Mouse (Mus musculus): ENCODE data around the gene Slc9a9.

DNA sequence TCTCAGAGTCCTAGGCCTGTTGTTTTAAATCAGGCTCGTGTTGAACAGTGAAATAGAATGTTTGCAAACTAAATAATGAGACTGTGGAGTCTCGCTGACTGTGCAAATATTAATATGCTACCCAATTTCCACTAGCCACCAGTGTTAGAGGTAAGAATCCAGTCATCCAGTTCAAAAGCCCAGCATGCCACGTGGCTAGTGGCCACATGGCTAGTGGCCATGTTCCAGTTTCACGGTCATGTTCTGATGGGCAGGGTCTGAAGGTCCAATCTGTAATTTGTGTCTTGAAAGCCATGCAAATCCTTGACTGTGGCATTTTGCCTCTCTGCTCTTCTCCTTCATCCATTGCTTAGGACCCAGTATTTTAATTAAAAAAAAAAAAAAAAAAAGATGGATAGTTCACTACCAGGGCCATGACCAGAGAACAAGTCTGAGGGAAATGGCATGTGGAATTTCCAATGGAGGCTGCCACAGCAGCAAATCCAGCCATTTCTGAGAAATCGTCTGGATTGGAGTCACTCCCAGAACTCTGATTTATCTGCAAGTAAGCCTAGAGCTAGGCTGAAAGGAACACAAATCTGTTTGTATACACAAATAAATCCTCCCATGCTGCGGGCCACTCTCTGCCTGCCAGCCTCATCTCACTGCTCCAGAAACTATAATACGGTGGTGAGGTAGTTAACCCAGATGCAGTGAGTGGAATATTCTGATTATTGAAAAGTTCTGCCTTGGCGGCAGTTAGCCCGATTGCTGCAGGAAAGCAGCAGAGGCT, 35.5 kb downstream of the Slc9a9 start:
- TF ChIP-seq POLR2A (IDR thresholded peaks at IDR 0.05; ENCODE audit: control insufficient read depth, low read depth, low read length) (no peak), CTCF (IDR thresholded peaks at IDR 0.05; ENCODE audit: control insufficient read depth, insufficient read depth, insufficient replicate concordance, low read depth, low read length) (no peak)
